Mouse (Mus musculus): ENCODE results near the gene Evpl.

DNA sequence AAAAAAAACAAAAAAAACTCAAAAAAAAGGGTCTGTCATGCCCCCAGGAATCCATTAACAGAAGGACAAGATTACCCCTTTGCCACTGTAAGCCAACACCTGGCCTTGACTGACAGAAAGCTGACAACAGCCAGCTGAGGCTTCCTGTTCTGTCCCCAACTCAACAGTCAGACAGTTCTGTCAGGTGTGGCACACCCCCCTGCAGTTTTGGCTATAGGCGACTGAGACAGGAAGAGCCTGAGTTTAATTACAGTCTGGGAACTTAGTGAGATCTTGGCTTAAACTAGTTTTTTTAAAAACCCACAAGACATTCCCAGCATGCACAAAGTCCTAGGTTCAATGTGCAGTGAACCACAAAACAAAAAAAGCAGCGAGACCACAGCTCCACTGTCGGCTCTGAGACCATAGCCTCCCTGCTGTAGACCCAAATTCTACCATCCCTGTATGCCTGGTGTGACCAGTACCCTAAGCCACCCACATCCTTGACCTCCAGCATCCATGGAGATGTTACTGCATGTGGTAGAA, 15.3 kb upstream of the Evpl start:
- TF ChIP-seq CTCF (IDR thresholded peaks at IDR 0.05; ENCODE audit: borderline replicate concordance, extremely low read depth, insufficient read depth, insufficient read length): no peak
- TF ChIP-seq POLR2A (IDR thresholded peaks at IDR 0.05; ENCODE audit: borderline replicate concordance, extremely low read depth, insufficient read depth, insufficient read length, poor library complexity, severe bottlenecking): no peak
